Mouse (Mus musculus) kidney, embryonic 14.5 days (tissue): ENCODE measurements around the gene Ank3. TPM values are rescaled to one million over a fixed set of nuclear protein-coding genes. Genes with fewer than 3 reads are reported as not detected.

Experiments
- ATAC-seq: fragments of 200-750 bp; cut with Nextera tagmentation; 2 replicates; pipeline ENCODE4 v1.8.0; 2017; ENCODE audit warnings: moderate number of reproducible peaks, mild to moderate bottlenecking, moderate TSS enrichment, moderate library complexity; ENCODE audit not compliant: low FRiP score, low TSS enrichment
- H3K27ac ChIP-seq: fragments of 300-500 bp; sonication (generic); 2 replicates; pipeline ENCODE4 v1.5.1; 2014; ENCODE audit warnings: low read depth, mild to moderate bottlenecking, low read length, moderate library complexity, mixed read lengths
- H3K27me3 ChIP-seq: fragments of 300-500 bp; sonication (generic); 2 replicates; pipeline ENCODE4 v1.6.1; 2014; ENCODE audit warnings: mild to moderate bottlenecking, low read length; ENCODE audit not compliant: control insufficient read depth, insufficient read depth
- H3K36me3 ChIP-seq: fragments of 300-500 bp; sonication (generic); 2 replicates; pipeline ENCODE4 v1.6.1; 2014; ENCODE audit warnings: low read length, mixed read lengths; ENCODE audit not compliant: control insufficient read depth, insufficient read depth
- H3K4me1 ChIP-seq: fragments of 300-500 bp; sonication (generic); 2 replicates; pipeline ENCODE4 v1.6.1; 2014; ENCODE audit warnings: low read length, mixed read lengths; ENCODE audit not compliant: control insufficient read depth, insufficient read depth
- H3K4me2 ChIP-seq: fragments of 300-500 bp; sonication (generic); replicated peaks from 2 replicates; pipeline ENCODE4 v1.6.1; 2014; ENCODE audit warnings: low read depth, mild to moderate bottlenecking, low read length
- H3K4me3 ChIP-seq: fragments of 300-500 bp; sonication (generic); 2 replicates; pipeline ENCODE4 v1.5.1; 2014; ENCODE audit warnings: mild to moderate bottlenecking, low read length
- H3K9ac ChIP-seq: fragments of 300-500 bp; sonication (generic); 2 replicates; pipeline ENCODE4 v1.6.1; 2014; ENCODE audit warnings: low read depth, mild to moderate bottlenecking, low read length, moderate library complexity
- H3K9me3 ChIP-seq: fragments of 300-500 bp; sonication (generic); 2 replicates; pipeline ENCODE4 v1.6.1; 2016; ENCODE audit warnings: low read length; ENCODE audit not compliant: control insufficient read depth
- WGBS: fragments of 180-500 bp; shearing (Covaris S2); extraction: QIAGEN DNeasy Blood & Tissue Kit; methylation state at CpG from one replicate; pipeline ENCODE4 v1.1.7; 2014; 5-methylcytosine and 5-hydroxymethylcytosine counted together
- polyA plus RNA-seq: library from polyadenylated mRNA; unstranded; fragments of >200 nt; fragmentation: Nextera tagmentation; extraction: Ambion mirVana; gene quantifications from 2 replicates; pipeline ENCODE4 v1.2.1, GENCODE M21; 2014

Ank3 gene
- polyA plus RNA-seq, 1 experiment from 2014 or later, result 48.9 TPM

- Histone ChIP-seq H3K4me2 (no peak overlapping the region), H3K9me3 (peaks cover 3% of the 10 kb centered on the region; the same call in 1 of the 2 replicates), H3K27me3 (no peaks in the 10 kb centered on the region), H3K4me3 (no peak overlapping the region), H3K4me1 (no peaks in the 10 kb centered on the region), H3K9ac (no peak overlapping the region), H3K27ac (no peak overlapping the region), H3K36me3 (no peaks in the 10 kb centered on the region; the same call in 1 of the 2 replicates)
- WGBS, result 85% methylated on average over 10 of the region's 10 CpGs
- ATAC-seq, result no peak
Observed at GRCm38 (mm10) chr10:70021667-70022066, 623.1 kb downstream of the Ank3 start.

DNA sequence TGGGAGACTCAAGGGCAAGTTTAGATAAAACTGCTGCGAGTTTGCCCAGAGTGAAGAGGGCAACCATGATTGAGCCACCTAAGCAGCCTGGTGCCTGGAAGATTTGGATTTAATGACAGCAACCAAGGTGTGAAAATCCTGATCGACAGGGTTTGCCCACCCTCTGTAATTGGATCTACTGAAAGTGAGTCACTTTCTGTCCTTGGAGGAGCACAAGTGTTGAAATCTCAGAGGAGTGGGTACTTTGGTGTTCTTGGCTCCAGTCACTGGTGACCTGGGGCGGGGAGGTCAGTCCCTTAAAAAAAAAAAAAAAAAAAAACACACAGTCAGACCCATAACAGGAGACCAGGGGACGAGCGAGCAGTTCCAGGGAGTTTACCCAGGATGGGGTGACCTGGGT, 624.0 kb downstream of the Ank3 start:
- H3K4me3 ChIP-seq, result no peak overlapping the region
- H3K4me1 ChIP-seq, result no peaks in the 10 kb centered on the region
- no peak overlapping the region for H3K4me2 ChIP-seq
- ATAC-seq, result no peak
- H3K36me3 ChIP-seq, result no peaks in the 10 kb centered on the region; the same call in 1 of the 2 replicates
- 27% methylated on average over 5 of the region's 5 CpGs for WGBS
- H3K27me3 ChIP-seq, result no peaks in the 10 kb centered on the region
- H3K27ac ChIP-seq, result no peak overlapping the region
- H3K9me3 ChIP-seq, result peaks cover 3% of the 10 kb centered on the region; the same call in 1 of the 2 replicates
- no peak overlapping the region for H3K9ac ChIP-seq

- no peak overlapping the region for H3K4me3 ChIP-seq
- H3K9me3 ChIP-seq, result peaks cover 3% of the 10 kb centered on the region; the same call in 1 of the 2 replicates
- WGBS, result 84% methylated on average over 11 of the region's 11 CpGs
- H3K27me3 ChIP-seq, result no peaks in the 10 kb centered on the region
- no peaks in the 10 kb centered on the region; the same call in 1 of the 2 replicates for H3K36me3 ChIP-seq
- no peak overlapping the region for H3K4me2 ChIP-seq
- no peak overlapping the region for H3K9ac ChIP-seq
- H3K4me1 ChIP-seq, result no peaks in the 10 kb centered on the region
- ATAC-seq, result no peak
- no peak overlapping the region for H3K27ac ChIP-seq
Observed at GRCm38 (mm10) chr10:70023861-70024260, 625.3 kb downstream of the Ank3 start.

- Histone ChIP-seq H3K27me3 (no peaks in the 10 kb centered on the region), H3K9ac (no peak overlapping the region), H3K27ac (no peak overlapping the region), H3K36me3 (no peaks in the 10 kb centered on the region), H3K9me3 (no peaks in the 10 kb centered on the region), H3K4me1 (no peaks in the 10 kb centered on the region; the same call in 1 of the 2 replicates), H3K4me3 (no peak overlapping the region), H3K4me2 (no peak overlapping the region)
- WGBS, result 94% methylated on average over 8 of the region's 8 CpGs
- ATAC-seq, result no peak
Observed at GRCm38 (mm10) chr10:70031942-70032341, 633.4 kb downstream of the Ank3 start.

DNA sequence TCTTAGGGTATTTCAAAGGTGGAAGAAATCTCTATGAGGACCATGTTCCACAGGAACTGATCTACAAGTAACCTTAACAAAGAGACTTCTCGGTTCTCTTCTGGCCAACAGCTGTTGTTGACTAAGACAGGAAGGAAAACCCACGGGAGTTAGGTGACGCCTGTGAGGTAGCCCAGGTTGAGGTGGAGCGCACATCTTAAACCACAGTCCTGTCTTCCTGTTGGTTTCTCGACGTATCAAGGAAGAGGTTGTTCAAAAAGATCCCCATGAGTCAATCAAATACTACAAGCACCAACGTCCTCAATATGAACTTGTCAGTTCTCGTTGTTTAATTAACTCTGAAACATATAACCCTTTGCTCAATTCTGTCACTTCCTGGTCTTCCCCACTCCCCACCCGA, 634.4 kb downstream of the Ank3 start:
- Histone ChIP-seq H3K4me2 (no peak overlapping the region), H3K9ac (no peak overlapping the region), H3K36me3 (no peaks in the 10 kb centered on the region), H3K27ac (no peak overlapping the region), H3K9me3 (no peaks in the 10 kb centered on the region), H3K4me3 (no peak overlapping the region), H3K4me1 (no peaks in the 10 kb centered on the region; the same call in 1 of the 2 replicates), H3K27me3 (no peaks in the 10 kb centered on the region)
- 92% methylated on average over 9 of the region's 9 CpGs for WGBS
- ATAC-seq, result no peak

GRCm38 (mm10) chr10:70033856-70034255, 635.3 kb downstream of the Ank3 start:
- no peak overlapping the region for H3K9ac ChIP-seq
- H3K4me3 ChIP-seq, result no peak overlapping the region
- H3K36me3 ChIP-seq, result no peaks in the 10 kb centered on the region
- WGBS, result 49% methylated on average over 3 of the region's 3 CpGs
- H3K4me2 ChIP-seq, result no peak overlapping the region
- no peaks in the 10 kb centered on the region; the same call in 1 of the 2 replicates for H3K4me1 ChIP-seq
- no peaks in the 10 kb centered on the region for H3K27me3 ChIP-seq
- ATAC-seq, result peak; percentile 32; the same call in 1 of the 2 replicates
- no peaks in the 10 kb centered on the region for H3K9me3 ChIP-seq
- H3K27ac ChIP-seq, result no peak overlapping the region

DNA sequence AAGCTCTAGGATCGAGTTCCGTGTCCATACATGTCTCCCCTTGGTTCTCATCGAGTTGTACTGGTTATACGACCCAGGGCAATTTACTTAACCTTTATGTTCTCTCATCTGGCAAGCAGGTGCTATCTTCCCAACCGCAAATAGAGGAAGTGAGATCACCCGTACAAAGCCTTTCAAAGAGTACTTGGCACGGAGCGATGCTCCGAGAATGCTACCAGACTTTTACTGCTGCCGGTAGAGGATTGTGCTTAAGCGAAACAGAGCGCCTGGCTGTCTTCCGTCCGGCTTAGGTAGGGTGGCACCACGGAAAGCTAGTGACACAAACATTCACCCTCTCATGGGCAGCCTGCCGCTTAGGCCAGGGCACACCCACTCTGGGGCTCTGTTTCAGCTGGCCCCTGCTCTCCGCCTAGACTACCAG, 641.3 kb downstream of the Ank3 start:
- no peaks in the 10 kb centered on the region for H3K4me1 ChIP-seq
- H3K4me3 ChIP-seq, result no peak overlapping the region
- H3K9me3 ChIP-seq, result no peaks in the 10 kb centered on the region
- WGBS, result 42% methylated on average over 17 of the region's 17 CpGs
- no peak overlapping the region; the same call in 1 of the 2 replicates for H3K4me2 ChIP-seq
- no peaks in the 10 kb centered on the region for H3K27me3 ChIP-seq
- no peak overlapping the region for H3K27ac ChIP-seq
- no peaks in the 10 kb centered on the region for H3K36me3 ChIP-seq
- ATAC-seq, result peak; percentile 46; the same call in 1 of the 2 replicates
- no peak overlapping the region for H3K9ac ChIP-seq

GRCm38 (mm10) chr10:70041562-70041961, 643.0 kb downstream of the Ank3 start:
- Histone ChIP-seq H3K9ac (no peak overlapping the region), H3K4me1 (no peaks in the 10 kb centered on the region), H3K9me3 (no peaks in the 10 kb centered on the region), H3K4me2 (no peak overlapping the region), H3K27ac (no peak overlapping the region), H3K27me3 (no peaks in the 10 kb centered on the region), H3K36me3 (no peaks in the 10 kb centered on the region), H3K4me3 (no peak overlapping the region)
- no peak for ATAC-seq

DNA sequence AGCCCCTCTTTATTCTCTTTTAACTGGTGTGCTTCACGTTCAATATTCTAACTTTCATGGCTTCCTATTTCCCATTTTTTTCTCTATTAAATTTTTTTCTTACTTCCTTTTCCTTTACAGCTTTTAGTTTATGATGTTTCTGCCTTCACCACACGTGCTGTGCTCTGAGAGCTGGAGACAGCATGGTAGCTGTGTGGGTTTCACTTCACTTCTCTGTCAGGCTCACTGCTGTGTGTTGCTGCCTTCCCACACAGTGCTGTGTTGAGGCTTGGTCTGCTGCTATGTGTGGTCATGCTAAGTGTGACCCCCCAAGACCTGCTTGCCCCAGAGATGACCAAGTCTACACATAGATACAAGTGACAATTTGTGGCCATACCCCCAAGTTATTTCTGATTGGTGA, 647.1 kb downstream of the Ank3 start:
- Histone ChIP-seq H3K27me3 (no peaks in the 10 kb centered on the region), H3K9me3 (no peaks in the 10 kb centered on the region), H3K4me1 (no peaks in the 10 kb centered on the region), H3K9ac (no peak overlapping the region), H3K4me2 (no peak overlapping the region), H3K36me3 (no peaks in the 10 kb centered on the region), H3K4me3 (no peak overlapping the region), H3K27ac (no peak overlapping the region)
- no peak for ATAC-seq
- WGBS, result 78% methylated on average over 2 of the region's 2 CpGs
